Comparison of ENCODE assay signal across 8 mouse cellular contexts in genomic region chr11:70001159-70001558, GRCm38 (mm10). TPM values are rescaled to one million over a fixed set of nuclear protein-coding genes. Genes with fewer than 3 reads are reported as not detected.
DNase-seq lines count a peak whose midpoint lies in the region; ATAC-seq lines count a peak whose summit lies in the region.

No protein-coding gene starts in this region.

- peak overlapping the region; percentile 97 for H3K27ac ChIP-seq in kidney, embryonic 16.5 days (ENCODE audit: low read length)
- H3K27ac ChIP-seq in embryonic facial prominence, embryonic 10.5 days (replicated peaks): peak overlapping the region; percentile 94
- peak overlapping the region; percentile 98 for H3K27ac ChIP-seq in hindbrain, embryonic 15.5 days (replicated peaks)
- peak overlapping the region; percentile 98 for H3K27ac ChIP-seq in midbrain, embryonic 15.5 days

- H3K9ac ChIP-seq in kidney, embryonic 16.5 days (replicated peaks; ENCODE audit: low read length): peak overlapping the region; percentile 87
- H3K9ac ChIP-seq in hindbrain, embryonic 15.5 days: peak overlapping the region; percentile 74
- peak overlapping the region; percentile 69 for H3K9ac ChIP-seq in midbrain, embryonic 15.5 days

- no peak for DNase-seq in kidney, adult 8-10 months
- DNase-seq in embryonic facial prominence, embryonic 10.5 days (ENCODE audit: low spot score): no peak
- DNase-seq in T-cell, adult 2 months (ENCODE audit: low spot score): no peak
- no peak for DNase-seq in adipocyte (ENCODE audit: low spot score)
- DNase-seq in kidney, adult 9 months: no peak

- no peaks in the 10 kb centered on the region for H3K9me3 ChIP-seq in kidney, embryonic 16.5 days (ENCODE audit: low read length)
- no peaks in the 10 kb centered on the region for H3K9me3 ChIP-seq in embryonic facial prominence, embryonic 10.5 days
- no peaks in the 10 kb centered on the region for H3K9me3 ChIP-seq in hindbrain, embryonic 15.5 days
- no peaks in the 10 kb centered on the region for H3K9me3 ChIP-seq in midbrain, embryonic 15.5 days

- no peak for ATAC-seq in kidney, embryonic 16.5 days (ENCODE audit: low FRiP score, low TSS enrichment)
- ATAC-seq in hindbrain, embryonic 15.5 days (ENCODE audit: low FRiP score, low read depth): no peak
- no peak for ATAC-seq in midbrain, embryonic 15.5 days (replicated peaks)

- peak overlapping the region; percentile 80 for H3K4me3 ChIP-seq in kidney, embryonic 16.5 days (ENCODE audit: low read length)
- H3K4me3 ChIP-seq in embryonic facial prominence, embryonic 10.5 days: peak overlapping the region; percentile 99
- peak overlapping the region; percentile 75 for H3K4me3 ChIP-seq in hindbrain, embryonic 15.5 days
- H3K4me3 ChIP-seq in midbrain, embryonic 15.5 days: peak overlapping the region; percentile 67

- H3K4me1 ChIP-seq in kidney, embryonic 16.5 days (ENCODE audit: insufficient read depth, low read length): peaks cover 36% of the 10 kb centered on the region
- H3K4me1 ChIP-seq in embryonic facial prominence, embryonic 10.5 days: peaks cover 46% of the 10 kb centered on the region
- H3K4me1 ChIP-seq in hindbrain, embryonic 15.5 days (replicated peaks): peaks cover 57% of the 10 kb centered on the region
- H3K4me1 ChIP-seq in midbrain, embryonic 15.5 days: peaks cover 56% of the 10 kb centered on the region

- peak overlapping the region; percentile 82 for H3K4me2 ChIP-seq in kidney, embryonic 16.5 days (replicated peaks; ENCODE audit: low read depth, low read length)
- peak overlapping the region; percentile 86 for H3K4me2 ChIP-seq in hindbrain, embryonic 15.5 days
- H3K4me2 ChIP-seq in midbrain, embryonic 15.5 days: peak overlapping the region; percentile 83

- peaks cover 41% of the 10 kb centered on the region for H3K36me3 ChIP-seq in kidney, embryonic 16.5 days (ENCODE audit: insufficient read depth, low read length)
- H3K36me3 ChIP-seq in embryonic facial prominence, embryonic 10.5 days (replicated peaks): peaks cover 54% of the 10 kb centered on the region
- H3K36me3 ChIP-seq in hindbrain, embryonic 15.5 days: peaks cover 30% of the 10 kb centered on the region
- H3K36me3 ChIP-seq in midbrain, embryonic 15.5 days (replicated peaks): peaks cover 11% of the 10 kb centered on the region

- no peaks in the 10 kb centered on the region for H3K27me3 ChIP-seq in kidney, embryonic 16.5 days (ENCODE audit: insufficient read depth, low read length)
- no peaks in the 10 kb centered on the region for H3K27me3 ChIP-seq in embryonic facial prominence, embryonic 10.5 days (replicated peaks; ENCODE audit: low read depth, poor library complexity, severe bottlenecking)
- H3K27me3 ChIP-seq in hindbrain, embryonic 15.5 days: no peaks in the 10 kb centered on the region
- no peaks in the 10 kb centered on the region for H3K27me3 ChIP-seq in midbrain, embryonic 15.5 days (replicated peaks)

- WGBS in kidney, embryonic 16.5 days: 11% methylated on average over 8 of the region's 8 CpGs
- WGBS in embryonic facial prominence, embryonic 10.5 days: 15% methylated on average over 8 of the region's 8 CpGs
- WGBS in hindbrain, embryonic 15.5 days: 8% methylated on average over 8 of the region's 8 CpGs
- 13% methylated on average over 8 of the region's 8 CpGs for WGBS in midbrain, embryonic 15.5 days

RNA-seq across cellular contexts. Expression of gene Dvl2, which starts 0.8 kb away (rescaled TPM):
- 39.1 and 40.7 TPM in 2 replicates for polyA plus RNA-seq in kidney, embryonic 16.5 days (2015; fragmentation: Nextera tagmentation; extraction: Ambion mirVana)
- 59.0 and 59.8 TPM in 2 replicates for polyA plus RNA-seq in embryonic facial prominence, embryonic 10.5 days (2016; fragmentation: Nextera tagmentation; extraction: Ambion mirVana)
- 26.4 and 28.7 TPM in 2 replicates for polyA plus RNA-seq in hindbrain, embryonic 15.5 days (2015; fragmentation: Nextera tagmentation; extraction: Ambion mirVana)
- polyA plus RNA-seq in midbrain, embryonic 15.5 days (2015; fragmentation: Nextera tagmentation; extraction: Ambion mirVana): 30.4 and 31.0 TPM in 2 replicates

RNA-seq across cellular contexts. Expression of gene Phf23, which starts 5.6 kb away (rescaled TPM):
- 69.1 and 74.5 TPM in 2 replicates for polyA plus RNA-seq in kidney, embryonic 16.5 days (2015; fragmentation: Nextera tagmentation; extraction: Ambion mirVana)
- polyA plus RNA-seq in embryonic facial prominence, embryonic 10.5 days (2016; fragmentation: Nextera tagmentation; extraction: Ambion mirVana): 96.5 and 98.3 TPM in 2 replicates
- polyA plus RNA-seq in hindbrain, embryonic 15.5 days (2015; fragmentation: Nextera tagmentation; extraction: Ambion mirVana): 56.1 and 62.2 TPM in 2 replicates
- 57.1 and 58.8 TPM in 2 replicates for polyA plus RNA-seq in midbrain, embryonic 15.5 days (2015; fragmentation: Nextera tagmentation; extraction: Ambion mirVana)

RNA-seq across cellular contexts. Expression of gene Gabarap, which starts 10.2 kb away (rescaled TPM):
- polyA plus RNA-seq in kidney, embryonic 16.5 days (2015; fragmentation: Nextera tagmentation; extraction: Ambion mirVana): 437 and 481 TPM in 2 replicates
- 317 and 331 TPM in 2 replicates for polyA plus RNA-seq in embryonic facial prominence, embryonic 10.5 days (2016; fragmentation: Nextera tagmentation; extraction: Ambion mirVana)
- polyA plus RNA-seq in hindbrain, embryonic 15.5 days (2015; fragmentation: Nextera tagmentation; extraction: Ambion mirVana): 561 and 571 TPM in 2 replicates
- 495 and 507 TPM in 2 replicates for polyA plus RNA-seq in midbrain, embryonic 15.5 days (2015; fragmentation: Nextera tagmentation; extraction: Ambion mirVana)

RNA-seq across cellular contexts. Expression of gene Acadvl, which starts 14.1 kb away (rescaled TPM):
- polyA plus RNA-seq in kidney, embryonic 16.5 days (2015; fragmentation: Nextera tagmentation; extraction: Ambion mirVana): 107 and 114 TPM in 2 replicates
- polyA plus RNA-seq in embryonic facial prominence, embryonic 10.5 days (2016; fragmentation: Nextera tagmentation; extraction: Ambion mirVana): 42.2 and 46.3 TPM in 2 replicates
- 58.0 and 62.2 TPM in 2 replicates for polyA plus RNA-seq in hindbrain, embryonic 15.5 days (2015; fragmentation: Nextera tagmentation; extraction: Ambion mirVana)
- polyA plus RNA-seq in midbrain, embryonic 15.5 days (2015; fragmentation: Nextera tagmentation; extraction: Ambion mirVana): 57.2 and 57.6 TPM in 2 replicates

RNA-seq across cellular contexts. Expression of gene Dlg4, which starts 15.6 kb away (rescaled TPM):
- 9.3 and 13.2 TPM in 2 replicates for polyA plus RNA-seq in kidney, embryonic 16.5 days (2015; fragmentation: Nextera tagmentation; extraction: Ambion mirVana)
- polyA plus RNA-seq in embryonic facial prominence, embryonic 10.5 days (2016; fragmentation: Nextera tagmentation; extraction: Ambion mirVana): 12.6 and 13.2 TPM in 2 replicates
- polyA plus RNA-seq in hindbrain, embryonic 15.5 days (2015; fragmentation: Nextera tagmentation; extraction: Ambion mirVana): 23.8 and 24.1 TPM in 2 replicates
- polyA plus RNA-seq in midbrain, embryonic 15.5 days (2015; fragmentation: Nextera tagmentation; extraction: Ambion mirVana): 27.8 and 30.4 TPM in 2 replicates
